Mouse (Mus musculus) neural tube, embryonic 13.5 days (tissue): ENCODE results near the gene Cul4a. TPM values are rescaled to one million over a fixed set of nuclear protein-coding genes. Genes with fewer than 3 reads are reported as not detected.

Experiments
- ATAC-seq: fragments of 200-750 bp; cut with Nextera tagmentation; 2 replicates; pipeline ENCODE4 v1.8.0; 2017; ENCODE audit warnings: low read depth, mild to moderate bottlenecking, moderate TSS enrichment, moderate library complexity
- H3K27ac ChIP-seq: fragments of 300-500 bp; sonication (generic); replicated peaks from 2 replicates; pipeline ENCODE4 v1.5.1; 2015; ENCODE audit warnings: moderate library complexity, mild to moderate bottlenecking, inconsistent platforms
- H3K27me3 ChIP-seq: fragments of 300-500 bp; sonication (generic); 2 replicates; pipeline ENCODE4 v1.6.1; 2015; ENCODE audit warnings: mild to moderate bottlenecking, inconsistent platforms
- H3K36me3 ChIP-seq: fragments of 300-500 bp; sonication (generic); 2 replicates; pipeline ENCODE4 v1.6.1; 2015; ENCODE audit warnings: mild to moderate bottlenecking, inconsistent platforms
- H3K4me1 ChIP-seq: fragments of 300-500 bp; sonication (generic); replicated peaks from 2 replicates; pipeline ENCODE4 v1.6.1; 2015; ENCODE audit warnings: inconsistent platforms
- H3K4me2 ChIP-seq: fragments of 300-500 bp; sonication (generic); 2 replicates; pipeline ENCODE4 v1.6.1; 2015; ENCODE audit warnings: inconsistent platforms, mild to moderate bottlenecking, moderate library complexity
- H3K4me3 ChIP-seq: fragments of 300-500 bp; sonication (generic); 2 replicates; pipeline ENCODE4 v1.5.1; 2015; ENCODE audit warnings: mild to moderate bottlenecking, inconsistent platforms
- H3K9ac ChIP-seq: fragments of 300-500 bp; sonication (generic); 2 replicates; pipeline ENCODE4 v1.6.1; 2015; ENCODE audit warnings: moderate library complexity, mild to moderate bottlenecking, inconsistent platforms
- H3K9me3 ChIP-seq: fragments of 300-500 bp; sonication (generic); 2 replicates; pipeline ENCODE4 v1.6.1; 2016; ENCODE audit warnings: inconsistent platforms
- WGBS: fragments of 180-500 bp; shearing (Covaris S2); methylation state at CpG from one replicate; pipeline ENCODE4 v1.1.7; 2015; 5-methylcytosine and 5-hydroxymethylcytosine counted together
- polyA plus RNA-seq: library from polyadenylated mRNA; unstranded; fragments of >200 nt; fragmentation: Nextera tagmentation; extraction: Ambion mirVana; gene quantifications from 2 replicates; pipeline ENCODE4 v1.2.1, GENCODE M21; 2015

Gene Cul4a
- polyA plus RNA-seq, 1 experiment from 2014 or later = 72.1 TPM

GRCm38 (mm10) chr8:13148476-13148875, 43.1 kb downstream of the Cul4a start:
- Histone ChIP-seq H3K27me3 (no peaks in the 10 kb centered on the region), H3K9ac (no peak overlapping the region), H3K9me3 (no peaks in the 10 kb centered on the region), H3K27ac (no peak overlapping the region), H3K4me1 (no peaks in the 10 kb centered on the region), H3K4me2 (no peak overlapping the region), H3K36me3 (peaks cover 62% of the 10 kb centered on the region), H3K4me3 (no peak overlapping the region)
- ATAC-seq = no peak
- WGBS = 92% methylated on average over 2 of the region's 2 CpGs

- Histone ChIP-seq H3K36me3 (peaks cover 59% of the 10 kb centered on the region), H3K4me2 (no peak overlapping the region), H3K9ac (no peak overlapping the region), H3K9me3 (no peaks in the 10 kb centered on the region), H3K4me3 (no peak overlapping the region), H3K27me3 (no peaks in the 10 kb centered on the region), H3K27ac (no peak overlapping the region), H3K4me1 (no peaks in the 10 kb centered on the region)
- 96% methylated on average over 2 of the region's 2 CpGs for WGBS
- no peak for ATAC-seq
Measured at GRCm38 (mm10) chr8:13149287-13149686, 43.9 kb downstream of the Cul4a start.

- WGBS = 58% methylated on average over 5 of the region's 5 CpGs
- Histone ChIP-seq H3K36me3 (peaks cover 53% of the 10 kb centered on the region), H3K9ac (no peak overlapping the region), H3K27me3 (no peaks in the 10 kb centered on the region), H3K4me1 (no peaks in the 10 kb centered on the region), H3K27ac (no peak overlapping the region), H3K9me3 (no peaks in the 10 kb centered on the region), H3K4me2 (no peak overlapping the region), H3K4me3 (no peak overlapping the region)
- ATAC-seq = no peak
Measured at GRCm38 (mm10) chr8:13149866-13150265, 44.4 kb downstream of the Cul4a start.

- 88% methylated on average over 2 of the region's 2 CpGs for WGBS
- ATAC-seq = no peak
- Histone ChIP-seq H3K27me3 (no peaks in the 10 kb centered on the region), H3K9ac (no peak overlapping the region), H3K27ac (no peak overlapping the region), H3K4me2 (no peak overlapping the region), H3K36me3 (peaks cover 43% of the 10 kb centered on the region), H3K9me3 (no peaks in the 10 kb centered on the region), H3K4me1 (no peaks in the 10 kb centered on the region), H3K4me3 (no peak overlapping the region)
Measured at GRCm38 (mm10) chr8:13150929-13151328, 45.5 kb downstream of the Cul4a start.

GRCm38 (mm10) chr8:13154099-13154498, 48.7 kb downstream of the Cul4a start:
- Histone ChIP-seq H3K4me2 (no peak overlapping the region), H3K27ac (no peak overlapping the region), H3K27me3 (no peaks in the 10 kb centered on the region), H3K9me3 (no peaks in the 10 kb centered on the region), H3K4me1 (peaks cover 5% of the 10 kb centered on the region), H3K36me3 (peaks cover 14% of the 10 kb centered on the region), H3K4me3 (no peak overlapping the region), H3K9ac (no peak overlapping the region)
- WGBS = 81% methylated on average over 9 of the region's 9 CpGs
- ATAC-seq = no peak

- Histone ChIP-seq H3K36me3 (peaks cover 5% of the 10 kb centered on the region; the same call in 1 of the 2 replicates), H3K4me2 (no peak overlapping the region), H3K27ac (no peak overlapping the region), H3K4me1 (peaks cover 13% of the 10 kb centered on the region), H3K4me3 (no peak overlapping the region), H3K9ac (no peak overlapping the region), H3K27me3 (no peaks in the 10 kb centered on the region), H3K9me3 (no peaks in the 10 kb centered on the region)
- ATAC-seq = no peak
- 73% methylated on average over 9 of the region's 9 CpGs for WGBS
Measured at GRCm38 (mm10) chr8:13155358-13155757, 49.9 kb downstream of the Cul4a start.

GRCm38 (mm10) chr8:13156327-13157097, 51.1 kb downstream of the Cul4a start:
- Histone ChIP-seq H3K4me1 (peaks cover 24% of the 10 kb centered on the region), H3K4me2 (no peak overlapping the region), H3K36me3 (peaks cover 5% of the 10 kb centered on the region; the same call in 1 of the 2 replicates), H3K9ac (no peak overlapping the region), H3K9me3 (no peaks in the 10 kb centered on the region), H3K27me3 (no peaks in the 10 kb centered on the region), H3K4me3 (no peak overlapping the region), H3K27ac (no peak overlapping the region)
- ATAC-seq = no peak
- WGBS = 75% methylated on average over 12 of the region's 12 CpGs

- H3K4me3 ChIP-seq = peak within 1 kb of the TSS; percentile 100
- ATAC-seq = peak; percentile 96
- peaks cover 36% of the 10 kb centered on the region for H3K4me1 ChIP-seq
- H3K36me3 ChIP-seq = peaks cover 4% of the 10 kb centered on the region; the same call in 1 of the 2 replicates
- H3K9me3 ChIP-seq = no peaks in the 10 kb centered on the region
- peak within 1 kb of the TSS; percentile 95 for H3K4me2 ChIP-seq
- peak within 1 kb of the TSS; percentile 99 for H3K9ac ChIP-seq
- peak within 1 kb of the TSS; percentile 76 for H3K27ac ChIP-seq
- H3K27me3 ChIP-seq = no peaks in the 10 kb centered on the region
- under 1% methylated on average over 50 of the region's 50 CpGs for WGBS
Measured at GRCm38 (mm10) chr8:13158718-13159376, 53.4 kb downstream of the Cul4a start, which contains the start of gene Lamp1. TSS of gene Lamp1 (plus strand) at chr8:13159161.

- peak; percentile 61 for ATAC-seq
- H3K9ac ChIP-seq = peak overlapping the region; percentile 99
- H3K4me2 ChIP-seq = peak overlapping the region; percentile 95
- no peaks in the 10 kb centered on the region for H3K36me3 ChIP-seq
- peak overlapping the region; percentile 76 for H3K27ac ChIP-seq
- H3K27me3 ChIP-seq = no peaks in the 10 kb centered on the region
- peak overlapping the region; percentile 100 for H3K4me3 ChIP-seq
- H3K9me3 ChIP-seq = no peaks in the 10 kb centered on the region
- H3K4me1 ChIP-seq = peaks cover 36% of the 10 kb centered on the region
- 2% methylated on average over 37 of the region's 49 CpGs for WGBS
Measured at GRCm38 (mm10) chr8:13159377-13159881, 54.0 kb downstream of the Cul4a start.

- no peaks in the 10 kb centered on the region for H3K36me3 ChIP-seq
- H3K4me1 ChIP-seq = peaks cover 36% of the 10 kb centered on the region
- H3K27ac ChIP-seq = no peak overlapping the region
- H3K27me3 ChIP-seq = no peaks in the 10 kb centered on the region
- H3K9me3 ChIP-seq = no peaks in the 10 kb centered on the region
- ATAC-seq = no peak
- WGBS = 85% methylated on average over 3 of the region's 3 CpGs
- H3K4me2 ChIP-seq = peak overlapping the region; percentile 95
- peak overlapping the region; percentile 100 for H3K4me3 ChIP-seq
- peak overlapping the region; percentile 99 for H3K9ac ChIP-seq
Measured at GRCm38 (mm10) chr8:13160691-13161090, 55.3 kb downstream of the Cul4a start.

GRCm38 (mm10) chr8:13162098-13162497, 56.7 kb downstream of the Cul4a start:
- Histone ChIP-seq H3K27me3 (no peaks in the 10 kb centered on the region), H3K4me3 (no peak overlapping the region), H3K9me3 (no peaks in the 10 kb centered on the region), H3K4me1 (peaks cover 36% of the 10 kb centered on the region), H3K4me2 (no peak overlapping the region), H3K36me3 (peaks cover 6% of the 10 kb centered on the region), H3K9ac (peak overlapping the region; percentile 26; the same call in 1 of the 2 replicates), H3K27ac (no peak overlapping the region)
- ATAC-seq = no peak
- 82% methylated on average over 6 of the region's 6 CpGs for WGBS

- Histone ChIP-seq H3K4me2 (no peak overlapping the region), H3K27me3 (no peaks in the 10 kb centered on the region), H3K27ac (no peak overlapping the region), H3K4me1 (peaks cover 33% of the 10 kb centered on the region), H3K9me3 (no peaks in the 10 kb centered on the region), H3K9ac (no peak overlapping the region), H3K36me3 (peaks cover 20% of the 10 kb centered on the region), H3K4me3 (no peak overlapping the region)
- ATAC-seq = no peak
- WGBS = 95% methylated on average over 1 of the region's 1 CpGs
Measured at GRCm38 (mm10) chr8:13163563-13163962, 58.1 kb downstream of the Cul4a start.
